Mouse (Mus musculus): Measurements from ENCODE around the gene Lmln.

- no peak for TF ChIP-seq MAFK (IDR thresholded peaks at IDR 0.05; ENCODE audit: insufficient read depth, low read depth, low read length)
- no peak for TF ChIP-seq CHD2 (IDR thresholded peaks at IDR 0.05; ENCODE audit: low read depth, low read length)
- no peak for TF ChIP-seq HCFC1 (IDR thresholded peaks at IDR 0.05; ENCODE audit: borderline replicate concordance, insufficient read depth, low read length)
- no peak for TF ChIP-seq ZNF384 (IDR thresholded peaks at IDR 0.05; ENCODE audit: low read depth, low read length)
Observed at GRCm38 (mm10) chr16:33151558-33151957, 89.2 kb downstream of the Lmln start.
